Mouse (Mus musculus): ENCODE measurements around the gene Cuta.

Cuta gene
- long read RNA-seq, experiment 1, transcript Cuta-201 (7 exons, 741 nt) = major isoform, 62 of 146 reads
- long read RNA-seq, experiment 1, partial matches to known transcripts = 48 of 146 reads
- long read RNA-seq, experiment 1, other reads (novel, unspliced or antisense) = 26 of 146 reads
- long read RNA-seq, experiment 2, transcript Cuta-207 (6 exons, 937 nt) = minor isoform, 6 of 136 reads
- long read RNA-seq, experiment 2, transcript Cuta-201 (7 exons, 741 nt) = major isoform, 52 of 136 reads
- long read RNA-seq, experiment 2, transcript Cuta-213 (5 exons, 785 nt) = minor isoform, 6 of 136 reads
- long read RNA-seq, experiment 2, partial matches to known transcripts = 47 of 136 reads
- long read RNA-seq, experiment 2, other reads (novel, unspliced or antisense) = 24 of 136 reads

- intact Hi-C loops (cut with DNase I) = loop anchor here (5.0 kb wide), 1 partner anchor 88 kb away; the partner anchor contains the start of gene Bak1
Measured at GRCm38 (mm10) chr17:26939178-26939972, at the start of gene Cuta. TSS of gene Cuta (minus strand) at chr17:26939569.

GRCm38 (mm10) chr17:26985503-26986179 lies 46.3 kb upstream of the Cuta start:
- intact Hi-C loops (cut with DNase I) = no loop called here

DNA sequence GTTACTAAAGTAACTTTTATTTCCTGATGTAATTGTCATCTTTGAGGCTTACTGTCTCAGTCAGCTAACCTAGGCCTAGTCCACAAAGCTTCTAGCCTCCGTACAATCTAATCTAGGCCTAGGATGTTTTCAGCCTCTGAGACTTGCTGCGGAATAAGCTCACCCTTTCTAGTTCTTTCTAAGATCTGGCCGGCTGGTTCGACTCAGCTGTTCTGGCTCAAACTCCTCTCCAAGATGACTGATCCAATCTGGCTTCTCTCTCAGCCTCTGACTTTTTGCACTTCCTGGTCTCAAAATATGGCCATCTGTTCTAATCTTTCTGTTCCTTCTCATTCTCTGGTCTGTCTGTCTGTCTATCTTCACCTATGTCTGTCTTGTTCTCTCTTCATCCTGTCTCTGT lies 44.0 kb upstream of the Cuta start:
- intact Hi-C loops (cut with DNase I) = no loop called here

DNA sequence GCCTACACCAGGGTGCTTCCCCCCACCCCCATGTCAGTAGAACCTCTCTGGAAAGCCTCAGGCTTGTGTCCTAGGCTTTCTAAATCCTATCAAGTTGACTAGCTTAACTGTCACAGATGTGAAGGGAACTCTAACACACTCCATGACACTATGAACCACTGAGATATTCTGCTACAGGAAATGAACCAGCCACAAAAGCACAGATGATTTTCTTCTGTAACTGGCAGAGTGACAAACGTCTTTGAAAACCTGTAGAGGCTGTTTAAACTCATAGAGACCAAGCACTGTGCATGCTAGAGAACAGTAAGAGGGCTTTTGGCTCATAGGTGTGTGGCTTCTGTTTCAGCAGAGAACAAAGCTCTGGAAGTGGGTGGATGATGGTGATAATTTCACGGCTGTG lies 41.7 kb upstream of the Cuta start:
- intact Hi-C loops (cut with DNase I) = no loop called here

DNA sequence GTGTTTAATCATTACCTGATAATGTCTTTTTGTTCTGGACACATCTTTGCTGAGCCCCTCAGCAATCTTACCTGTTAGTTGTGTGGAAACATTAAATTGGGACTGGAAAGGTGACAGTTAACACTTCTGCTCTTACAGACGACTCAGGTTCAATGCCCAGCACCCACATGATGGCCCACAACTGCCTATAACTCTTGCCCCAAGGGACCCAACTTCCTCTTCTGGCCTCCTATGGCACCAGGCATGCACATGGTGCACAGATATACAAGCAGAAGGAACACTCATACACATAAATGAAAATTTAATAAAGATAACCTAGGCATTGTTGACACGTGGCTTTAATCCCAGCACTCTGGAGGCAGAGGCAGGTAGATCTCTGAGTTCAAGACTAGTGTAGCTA lies 40.1 kb upstream of the Cuta start:
- intact Hi-C loops (cut with DNase I) = loop anchor here (10.0 kb wide), 1 partner anchor 65 kb away; the partner anchor contains the start of gene Kifc5b

DNA sequence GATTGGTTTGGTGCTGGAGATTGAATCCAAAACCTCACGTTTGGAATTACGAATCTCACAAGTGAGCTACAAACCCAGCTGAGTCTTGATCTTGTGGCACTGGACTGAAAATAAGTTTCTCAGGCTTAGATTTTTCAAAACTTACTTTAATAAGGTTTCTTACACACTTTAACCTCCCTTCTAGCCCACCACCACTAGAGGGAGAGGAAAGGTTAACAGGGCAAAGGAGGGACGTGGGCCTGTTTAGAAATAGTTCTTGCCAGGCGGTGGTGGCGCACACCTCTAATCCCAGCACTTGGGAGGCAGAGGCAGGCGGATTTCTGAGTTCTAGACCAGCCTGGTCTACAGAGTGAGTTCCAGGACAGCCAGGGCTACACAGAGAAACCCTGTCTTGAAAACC lies 38.0 kb upstream of the Cuta start:
- intact Hi-C loops (cut with DNase I) = loop anchor here (10.0 kb wide), 1 partner anchor 63 kb away; the partner anchor contains the start of gene Kifc5b

DNA sequence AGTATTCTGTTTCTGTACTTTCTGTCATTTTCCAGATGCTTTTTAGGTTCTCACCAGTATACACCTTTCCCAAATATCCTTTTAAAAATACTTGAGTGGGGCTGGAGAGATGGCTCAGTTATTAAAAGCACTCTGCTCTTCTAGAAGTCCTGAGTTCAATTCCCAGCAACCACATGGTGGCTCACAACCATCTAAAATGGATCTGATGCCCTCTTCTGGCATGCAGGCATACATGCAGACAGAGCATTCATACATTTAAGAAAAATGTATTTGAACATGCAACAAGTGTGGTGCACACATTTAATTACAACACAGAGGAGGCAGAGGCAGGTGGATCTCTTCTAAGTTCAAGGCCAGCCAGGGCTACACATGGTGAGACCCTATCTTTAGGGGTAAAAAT lies 36.0 kb upstream of the Cuta start:
- intact Hi-C loops (cut with DNase I) = loop anchor here (10.0 kb wide), 1 partner anchor 61 kb away; the partner anchor contains the start of gene Kifc5b

- intact Hi-C loops (cut with DNase I) = loop anchor here (10.0 kb wide), 1 partner anchor 60 kb away; the partner anchor contains the start of gene Kifc5b
Measured at GRCm38 (mm10) chr17:26974547-26974946, 35.2 kb upstream of the Cuta start.

DNA sequence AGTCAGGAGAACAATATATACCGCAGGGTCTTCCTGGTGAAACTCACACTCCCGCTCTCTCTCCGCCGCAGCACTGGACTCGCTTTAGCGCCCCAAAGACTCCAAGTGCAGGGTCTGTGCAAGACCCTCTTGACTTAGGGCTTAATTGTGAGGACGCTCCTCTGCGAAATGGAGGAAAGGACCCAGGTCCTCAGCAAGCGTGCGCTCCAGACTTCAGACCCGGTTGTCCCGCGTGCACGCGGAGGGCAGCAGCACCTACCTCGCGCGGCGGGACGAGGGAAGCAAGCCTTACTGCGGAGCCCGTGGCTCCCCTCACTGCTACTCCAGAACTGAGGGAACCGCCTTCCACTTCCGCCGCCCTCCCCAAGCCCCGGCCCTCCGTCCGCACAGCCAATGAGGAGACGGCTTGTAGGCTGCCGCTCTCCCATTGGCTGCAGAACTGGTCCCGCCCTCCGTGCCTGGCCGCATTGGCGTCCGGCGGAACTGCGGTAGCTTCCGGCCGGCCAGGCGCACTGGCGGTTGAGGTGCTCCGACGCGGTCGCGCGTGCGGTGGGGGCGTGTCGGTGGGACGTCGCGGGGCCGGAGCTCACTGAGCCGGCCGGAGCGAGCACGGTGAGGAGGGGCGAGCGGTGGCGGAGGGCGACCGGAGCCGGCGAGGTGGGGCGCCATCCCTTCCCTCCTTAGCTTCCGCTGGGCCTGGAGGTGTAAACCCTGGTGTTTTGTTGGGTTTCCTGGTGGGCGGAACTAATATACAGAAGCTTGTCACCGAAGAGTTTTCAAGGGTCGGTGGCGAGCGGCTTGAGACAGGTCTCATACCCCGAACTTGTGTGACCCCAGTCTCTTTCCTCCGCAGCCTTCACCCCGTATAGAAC lies 33.6 kb upstream of the Cuta start, which contains the start of gene Zbtb9:
Gene Zbtb9, plus strand, starts transcription at position 465 of the 872 bp plus-strand sequence.
- intact Hi-C loops (cut with DNase I) = loop anchor here (10.0 kb wide), 1 partner anchor 58 kb away; the partner anchor contains the start of gene Kifc5b

DNA sequence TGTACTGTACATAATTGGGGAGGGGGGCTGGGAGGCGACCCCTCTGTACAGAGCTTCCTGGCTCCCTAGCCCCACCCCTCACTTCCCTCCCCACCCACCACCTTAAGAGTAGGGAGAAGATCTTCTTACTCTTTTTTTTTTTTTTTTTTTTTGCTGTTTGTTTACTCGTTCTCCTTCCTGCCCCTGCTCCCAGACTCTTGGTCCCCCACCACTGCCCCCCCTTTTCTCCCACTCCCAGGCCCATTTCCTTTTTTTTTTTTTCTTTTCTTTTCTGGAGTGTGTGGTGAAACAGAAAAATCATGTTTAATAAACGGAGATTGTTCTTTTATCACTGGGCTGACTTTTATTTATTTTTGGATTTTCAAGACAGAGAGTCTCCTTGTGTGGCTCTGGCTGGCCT lies 32.7 kb upstream of the Cuta start:
- intact Hi-C loops (cut with DNase I) = loop anchor here (10.0 kb wide), 1 partner anchor 57 kb away; the partner anchor contains the start of gene Kifc5b

GRCm38 (mm10) chr17:26971247-26971905 lies 32.0 kb upstream of the Cuta start:
- intact Hi-C loops (cut with DNase I) = loop anchor here (10.0 kb wide), 1 partner anchor 57 kb away; the partner anchor contains the start of gene Kifc5b

DNA sequence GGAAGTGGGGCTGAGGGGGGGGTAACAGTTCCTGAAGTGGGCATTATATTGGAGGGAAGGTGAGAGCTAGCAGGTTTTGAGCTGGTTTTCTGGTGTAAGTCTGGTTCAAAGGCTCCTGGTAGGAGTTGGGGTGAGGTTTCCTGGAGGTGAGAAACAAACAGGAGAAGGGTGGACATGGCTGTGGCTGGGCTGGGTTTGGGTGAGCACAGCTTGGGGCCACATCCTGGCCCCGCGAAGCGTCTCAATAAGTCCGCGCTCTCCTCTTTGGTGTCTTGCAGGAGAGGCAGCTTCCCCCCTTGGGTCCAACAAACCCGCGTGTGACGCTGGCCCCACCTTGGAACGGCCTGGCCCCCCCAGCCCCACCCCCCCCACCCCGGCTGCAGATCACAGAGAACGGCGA lies 30.9 kb upstream of the Cuta start:
- intact Hi-C loops (cut with DNase I) = loop anchor here (10.0 kb wide), 1 partner anchor 55 kb away; the partner anchor contains the start of gene Kifc5b

DNA sequence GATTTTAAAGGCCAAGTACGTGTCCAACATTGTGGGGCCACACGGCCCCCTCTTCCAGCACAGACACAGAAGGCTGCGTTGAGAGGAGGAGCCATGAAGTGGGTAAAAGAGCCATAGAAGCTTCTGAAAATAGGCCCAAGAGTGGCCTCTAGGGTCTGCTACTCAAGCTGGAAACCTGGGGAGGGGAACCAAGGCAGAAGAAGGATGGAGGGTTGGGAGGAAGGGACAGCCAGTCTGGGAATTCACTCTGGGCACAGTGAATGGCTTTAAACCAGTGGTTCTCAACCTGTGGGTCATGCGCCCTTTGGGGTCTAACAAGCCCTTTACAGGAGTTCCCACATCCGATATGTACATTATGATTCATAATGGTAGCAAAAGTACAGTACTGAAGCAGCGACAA lies 29.9 kb upstream of the Cuta start:
- intact Hi-C loops (cut with DNase I) = no loop called here

- intact Hi-C loops (cut with DNase I) = no loop called here
Measured at GRCm38 (mm10) chr17:26968200-26968611, 28.8 kb upstream of the Cuta start.

DNA sequence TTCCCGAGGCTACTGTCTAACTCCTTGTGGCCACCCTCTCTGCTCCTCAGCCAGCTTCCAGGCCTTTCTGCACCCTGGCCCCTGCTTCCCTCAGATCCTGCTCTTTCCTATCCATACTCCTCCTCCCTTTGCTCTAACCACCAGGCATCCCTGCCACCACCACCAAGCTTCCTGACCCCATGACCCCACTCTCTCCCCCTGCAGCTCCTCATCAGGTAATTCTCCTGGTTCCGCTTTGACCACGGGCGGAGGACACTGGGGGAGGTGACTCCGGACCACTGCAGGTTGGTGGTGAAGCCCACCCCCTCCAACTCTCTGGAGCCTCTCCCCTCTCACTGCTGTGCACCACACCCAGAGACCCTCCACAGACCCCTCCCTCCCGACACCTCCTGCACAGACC lies 28.1 kb upstream of the Cuta start:
- intact Hi-C loops (cut with DNase I) = no loop called here

DNA sequence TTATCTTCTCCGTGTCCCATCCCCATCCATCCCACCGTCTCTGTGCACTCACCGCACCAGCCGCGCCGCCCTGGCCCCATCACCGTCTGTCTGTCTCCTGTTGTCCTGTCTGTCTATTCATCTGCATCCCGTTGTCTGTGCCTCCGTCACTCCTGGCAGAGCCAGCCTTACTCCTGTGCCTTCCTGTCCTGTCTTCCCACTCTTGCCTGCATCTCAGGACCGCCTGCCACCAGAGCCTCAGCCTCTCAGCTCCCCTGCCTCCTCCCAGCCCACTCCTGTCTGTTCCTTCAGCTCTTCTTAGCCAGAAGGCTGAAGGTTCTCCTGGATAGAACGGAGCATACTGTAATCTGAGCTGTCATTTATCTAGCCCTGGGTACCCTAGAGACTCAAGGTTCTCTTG lies 27.6 kb upstream of the Cuta start:
- intact Hi-C loops (cut with DNase I) = no loop called here

- intact Hi-C loops (cut with DNase I) = no loop called here
Measured at GRCm38 (mm10) chr17:26961572-26962240, 22.3 kb upstream of the Cuta start.

- intact Hi-C loops (cut with DNase I) = no loop called here
Measured at GRCm38 (mm10) chr17:26959815-26960214, 20.4 kb upstream of the Cuta start.

- intact Hi-C loops (cut with DNase I) = no loop called here
Measured at GRCm38 (mm10) chr17:26958880-26959279, 19.5 kb upstream of the Cuta start.

All from adrenal gland (tissue).